Mouse (Mus musculus): ENCODE results near the gene Cdc5l. TPM values are rescaled to one million over a fixed set of nuclear protein-coding genes. Genes with fewer than 3 reads are reported as not detected.
"Not testable (repeated sequence)": the region's sequence is repeated elsewhere in the genome, so short reads cannot be mapped to it uniquely, and the experiment has no call there.

Gene Cdc5l
- total RNA-seq, 1 experiment from 2014 or later = 130 TPM

GRCm38 (mm10) chr17:45452271-45452670 is 18.7 kb upstream of the Cdc5l start:
- ATAC-seq (replicated peaks in 1 of 2; ENCODE audit: insufficient read depth in 1 of 2, low FRiP score in 2 of 2, low TSS enrichment in 1 of 2, low read depth in 1 of 2, poor library complexity in 2 of 2, severe bottlenecking in 2 of 2) = no peak

GRCm38 (mm10) chr17:45450153-45450552 is 16.6 kb upstream of the Cdc5l start:
- no peak for ATAC-seq (replicated peaks in 1 of 2; ENCODE audit: insufficient read depth in 1 of 2, low FRiP score in 2 of 2, low TSS enrichment in 1 of 2, low read depth in 1 of 2, poor library complexity in 2 of 2, severe bottlenecking in 2 of 2)

- no peak for ATAC-seq (replicated peaks in 1 of 2; ENCODE audit: insufficient read depth in 1 of 2, low FRiP score in 2 of 2, low TSS enrichment in 1 of 2, low read depth in 1 of 2, poor library complexity in 2 of 2, severe bottlenecking in 2 of 2)
Measured at GRCm38 (mm10) chr17:45449586-45449985, 16.0 kb upstream of the Cdc5l start.

GRCm38 (mm10) chr17:45447063-45447462 is 13.5 kb upstream of the Cdc5l start:
- ATAC-seq (replicated peaks in 1 of 2; ENCODE audit: insufficient read depth in 1 of 2, low FRiP score in 2 of 2, low TSS enrichment in 1 of 2, low read depth in 1 of 2, poor library complexity in 2 of 2, severe bottlenecking in 2 of 2) = no peak

GRCm38 (mm10) chr17:45445923-45446322 is 12.4 kb upstream of the Cdc5l start:
- peak in 1 of 2 experiments; percentile 32; a peak in 1 of 4 replicates for ATAC-seq (replicated peaks in 1 of 2; ENCODE audit: insufficient read depth in 1 of 2, low FRiP score in 2 of 2, low TSS enrichment in 1 of 2, low read depth in 1 of 2, poor library complexity in 2 of 2, severe bottlenecking in 2 of 2)

GRCm38 (mm10) chr17:45434262-45434590 is 689 bp upstream of the Cdc5l start:
- ATAC-seq (replicated peaks in 1 of 2; ENCODE audit: insufficient read depth in 1 of 2, low FRiP score in 2 of 2, low TSS enrichment in 1 of 2, low read depth in 1 of 2, poor library complexity in 2 of 2, severe bottlenecking in 2 of 2) = no peak

GRCm38 (mm10) chr17:45432706-45433398 is 685 bp downstream of the Cdc5l start:
- ATAC-seq (replicated peaks in 1 of 2; ENCODE audit: insufficient read depth in 1 of 2, low FRiP score in 2 of 2, low TSS enrichment in 1 of 2, low read depth in 1 of 2, poor library complexity in 2 of 2, severe bottlenecking in 2 of 2) = peak in 1 of 2 experiments; percentile 9; a peak in 2 of 4 replicates

GRCm38 (mm10) chr17:45432007-45432406 is 1.5 kb downstream of the Cdc5l start:
- ATAC-seq (replicated peaks in 1 of 2; ENCODE audit: insufficient read depth in 1 of 2, low FRiP score in 2 of 2, low TSS enrichment in 1 of 2, low read depth in 1 of 2, poor library complexity in 2 of 2, severe bottlenecking in 2 of 2) = no peak

- ATAC-seq (replicated peaks in 1 of 2; ENCODE audit: insufficient read depth in 1 of 2, low FRiP score in 2 of 2, low TSS enrichment in 1 of 2, low read depth in 1 of 2, poor library complexity in 2 of 2, severe bottlenecking in 2 of 2) = no peak
Measured at GRCm38 (mm10) chr17:45417387-45417786, 16.1 kb downstream of the Cdc5l start.

- ATAC-seq (replicated peaks in 1 of 2; ENCODE audit: insufficient read depth in 1 of 2, low FRiP score in 2 of 2, low TSS enrichment in 1 of 2, low read depth in 1 of 2, poor library complexity in 2 of 2, severe bottlenecking in 2 of 2) = not testable (repeated sequence)
Measured at GRCm38 (mm10) chr17:45411617-45412016, 21.9 kb downstream of the Cdc5l start.

- no peak for ATAC-seq (replicated peaks in 1 of 2; ENCODE audit: insufficient read depth in 1 of 2, low FRiP score in 2 of 2, low TSS enrichment in 1 of 2, low read depth in 1 of 2, poor library complexity in 2 of 2, severe bottlenecking in 2 of 2)
Measured at GRCm38 (mm10) chr17:45408719-45409118, 24.8 kb downstream of the Cdc5l start.

- ATAC-seq (replicated peaks in 1 of 2; ENCODE audit: insufficient read depth in 1 of 2, low FRiP score in 2 of 2, low TSS enrichment in 1 of 2, low read depth in 1 of 2, poor library complexity in 2 of 2, severe bottlenecking in 2 of 2) = no peak
Measured at GRCm38 (mm10) chr17:45406281-45406680, 27.3 kb downstream of the Cdc5l start.

GRCm38 (mm10) chr17:45403207-45403606 is 30.3 kb downstream of the Cdc5l start:
- peak; percentile 48 to 56; a peak in 3 of 4 replicates for ATAC-seq (replicated peaks in 1 of 2; ENCODE audit: insufficient read depth in 1 of 2, low FRiP score in 2 of 2, low TSS enrichment in 1 of 2, low read depth in 1 of 2, poor library complexity in 2 of 2, severe bottlenecking in 2 of 2)

- ATAC-seq (replicated peaks in 1 of 2; ENCODE audit: insufficient read depth in 1 of 2, low FRiP score in 2 of 2, low TSS enrichment in 1 of 2, low read depth in 1 of 2, poor library complexity in 2 of 2, severe bottlenecking in 2 of 2) = no peak
Measured at GRCm38 (mm10) chr17:45402601-45403000, 30.9 kb downstream of the Cdc5l start.

- ATAC-seq (replicated peaks in 1 of 2; ENCODE audit: insufficient read depth in 1 of 2, low FRiP score in 2 of 2, low TSS enrichment in 1 of 2, low read depth in 1 of 2, poor library complexity in 2 of 2, severe bottlenecking in 2 of 2) = no peak
Measured at GRCm38 (mm10) chr17:45402126-45402525, 31.4 kb downstream of the Cdc5l start.

- ATAC-seq (replicated peaks in 1 of 2; ENCODE audit: insufficient read depth in 1 of 2, low FRiP score in 2 of 2, low TSS enrichment in 1 of 2, low read depth in 1 of 2, poor library complexity in 2 of 2, severe bottlenecking in 2 of 2) = no peak
Measured at GRCm38 (mm10) chr17:45401126-45401905, 32.2 kb downstream of the Cdc5l start.

- ATAC-seq (replicated peaks in 1 of 2; ENCODE audit: insufficient read depth in 1 of 2, low FRiP score in 2 of 2, low TSS enrichment in 1 of 2, low read depth in 1 of 2, poor library complexity in 2 of 2, severe bottlenecking in 2 of 2) = no peak
Measured at GRCm38 (mm10) chr17:45398021-45398420, 35.5 kb downstream of the Cdc5l start.

GRCm38 (mm10) chr17:45397541-45397940 is 36.0 kb downstream of the Cdc5l start:
- ATAC-seq (replicated peaks in 1 of 2; ENCODE audit: insufficient read depth in 1 of 2, low FRiP score in 2 of 2, low TSS enrichment in 1 of 2, low read depth in 1 of 2, poor library complexity in 2 of 2, severe bottlenecking in 2 of 2) = no peak

GRCm38 (mm10) chr17:45394612-45395011 is 38.9 kb downstream of the Cdc5l start:
- ATAC-seq (replicated peaks in 1 of 2; ENCODE audit: insufficient read depth in 1 of 2, low FRiP score in 2 of 2, low TSS enrichment in 1 of 2, low read depth in 1 of 2, poor library complexity in 2 of 2, severe bottlenecking in 2 of 2) = peak; percentile 68 to 80

Data from hematopoietic stem cell, adult 5-6 weeks (primary cell).